Mouse (Mus musculus): ENCODE results near the gene Ak2.

Gene Ak2

GRCm38 (mm10) chr4:128991500-128992008 lies at the start of gene Ak2:
Ak2 (plus strand) TSS chr4:128991958.
- no peak for DNase-seq (ENCODE audit: low spot score)

DNA sequence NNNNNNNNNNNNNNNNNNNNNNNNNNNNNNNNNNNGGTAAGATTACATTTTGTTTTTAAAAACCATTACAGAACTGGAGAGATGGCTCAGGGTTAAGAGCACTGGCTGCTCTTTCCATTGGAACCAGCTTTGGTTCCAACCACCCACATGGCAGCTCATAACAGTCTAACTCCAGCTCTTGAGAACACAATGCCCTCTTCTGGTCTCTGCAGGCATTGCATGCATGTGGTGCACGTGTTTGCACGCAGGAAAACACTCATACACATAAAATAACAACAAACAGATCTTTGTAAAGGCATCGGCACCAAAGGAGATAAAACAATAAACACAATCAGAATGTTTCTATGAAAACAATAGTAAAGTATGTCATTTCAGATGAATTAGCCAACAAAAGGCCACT lies 49.4 kb upstream of the Ak2 start:
- DNase-seq (ENCODE audit: low spot score) = no peak

DNA sequence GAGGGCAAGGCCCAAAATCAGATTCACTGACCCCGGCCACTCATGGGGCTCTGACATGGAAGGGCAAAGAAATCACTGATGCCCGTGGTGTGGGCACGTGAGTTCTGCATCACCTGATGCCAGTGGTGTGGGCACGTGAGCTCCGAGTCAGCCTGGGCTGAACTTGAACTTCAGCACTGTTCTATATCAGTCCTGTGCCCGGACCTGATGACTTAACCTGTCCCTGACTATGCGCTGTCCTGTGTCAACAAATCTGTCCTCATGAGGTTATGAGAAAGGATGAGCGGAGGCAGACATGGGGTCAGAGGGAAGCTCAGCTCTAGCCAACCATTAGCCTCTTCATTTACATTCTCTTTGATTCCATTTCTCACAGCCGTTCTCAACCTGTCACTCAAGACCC lies 45.0 kb upstream of the Ak2 start:
- no peak for DNase-seq (ENCODE audit: low spot score)

DNA sequence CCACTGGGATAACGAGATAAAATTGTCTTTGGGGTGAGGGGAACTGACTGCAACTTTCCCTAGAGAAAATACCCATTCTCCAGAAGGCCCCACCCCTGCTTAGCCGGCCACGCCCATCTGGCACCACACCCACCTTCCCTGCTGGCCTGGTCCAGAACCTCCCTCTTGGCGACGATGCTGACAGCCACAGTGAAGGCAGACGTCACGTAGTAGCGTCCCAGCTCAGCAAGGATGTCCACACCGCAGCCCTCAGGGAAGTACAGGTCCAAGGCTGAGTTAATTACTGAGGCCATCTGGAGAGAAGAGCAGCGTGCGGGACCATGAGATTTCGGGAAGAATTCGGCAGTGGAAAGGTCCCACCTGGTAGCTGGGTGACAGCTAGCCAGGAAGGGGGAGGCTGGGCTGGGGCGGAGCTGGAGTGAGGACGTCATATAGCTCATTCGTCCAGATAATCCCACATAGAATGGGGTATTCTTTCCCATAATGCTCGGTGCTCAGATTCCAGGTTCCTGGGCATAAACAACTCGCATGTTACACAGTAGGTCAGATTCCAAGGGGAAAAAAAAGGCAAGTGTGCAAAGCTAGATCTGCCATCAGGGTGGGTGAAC lies 44.3 kb upstream of the Ak2 start:
- no peak for DNase-seq (ENCODE audit: low spot score)

GRCm38 (mm10) chr4:128948137-128948674 lies 43.6 kb upstream of the Ak2 start:
- peak; percentile 29 for DNase-seq (ENCODE audit: low spot score)

- DNase-seq (ENCODE audit: low spot score) = no peak
Measured at GRCm38 (mm10) chr4:128949470-128950005, 42.2 kb upstream of the Ak2 start.

DNA sequence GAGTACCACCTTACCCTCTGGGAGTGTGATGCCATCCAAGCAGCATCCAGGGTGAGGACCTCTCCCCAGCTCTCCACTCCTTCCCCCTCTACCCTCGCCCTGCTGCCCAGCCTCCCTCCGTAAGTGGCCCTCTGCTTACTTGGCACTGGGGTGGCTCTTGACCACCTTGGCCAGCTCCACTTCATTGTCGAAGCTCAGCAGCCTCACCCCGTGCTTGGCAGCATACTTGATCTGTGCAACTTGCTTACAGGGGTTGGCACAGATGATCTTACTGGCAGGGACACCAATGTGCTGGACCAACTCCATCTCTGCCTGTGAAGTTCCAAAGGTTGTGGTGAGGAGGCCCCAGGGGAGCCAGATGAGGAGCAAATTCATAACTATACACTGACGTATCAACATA lies 41.3 kb upstream of the Ak2 start:
- DNase-seq (ENCODE audit: low spot score) = no peak

GRCm38 (mm10) chr4:128953851-128954250 lies 37.9 kb upstream of the Ak2 start:
- DNase-seq (ENCODE audit: low spot score) = no peak

GRCm38 (mm10) chr4:128957155-128957911 lies 34.4 kb upstream of the Ak2 start:
- DNase-seq (ENCODE audit: low spot score) = peak; percentile 20

- no peak for DNase-seq (ENCODE audit: low spot score)
Measured at GRCm38 (mm10) chr4:128958156-128958555, 33.6 kb upstream of the Ak2 start.

DNA sequence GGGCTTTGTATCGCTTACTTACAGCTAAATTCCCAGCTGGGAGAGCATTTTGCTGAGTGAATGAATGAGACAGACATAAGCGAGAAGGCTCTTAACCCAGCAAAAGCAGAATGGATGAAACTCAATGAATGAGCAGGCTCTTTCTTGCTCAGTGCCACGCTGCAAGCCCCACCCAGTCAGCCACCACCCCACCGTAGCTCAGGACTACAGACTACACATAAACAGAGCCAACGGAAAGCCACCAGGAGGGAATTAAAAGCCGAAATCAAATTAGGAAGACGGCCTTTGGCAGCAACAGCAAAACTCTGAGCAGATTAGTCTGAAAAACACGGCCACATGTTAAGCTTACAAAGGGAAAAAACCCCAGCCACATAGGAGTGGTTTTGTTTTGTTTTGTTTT lies 32.9 kb upstream of the Ak2 start:
- DNase-seq (ENCODE audit: low spot score) = no peak

GRCm38 (mm10) chr4:128959676-128960075 lies 32.1 kb upstream of the Ak2 start:
- no peak for DNase-seq (ENCODE audit: low spot score)

GRCm38 (mm10) chr4:128961301-128962028 lies 30.3 kb upstream of the Ak2 start:
- no peak for DNase-seq (ENCODE audit: low spot score)

- peak; percentile 89 for DNase-seq (ENCODE audit: low spot score)
Measured at GRCm38 (mm10) chr4:128962029-128962925, 29.5 kb upstream of the Ak2 start, which contains the start of gene Azin2. Azin2 (minus strand) TSS chr4:128962442.

GRCm38 (mm10) chr4:128962926-128963290 lies 28.9 kb upstream of the Ak2 start:
- DNase-seq (ENCODE audit: low spot score) = no peak

DNA sequence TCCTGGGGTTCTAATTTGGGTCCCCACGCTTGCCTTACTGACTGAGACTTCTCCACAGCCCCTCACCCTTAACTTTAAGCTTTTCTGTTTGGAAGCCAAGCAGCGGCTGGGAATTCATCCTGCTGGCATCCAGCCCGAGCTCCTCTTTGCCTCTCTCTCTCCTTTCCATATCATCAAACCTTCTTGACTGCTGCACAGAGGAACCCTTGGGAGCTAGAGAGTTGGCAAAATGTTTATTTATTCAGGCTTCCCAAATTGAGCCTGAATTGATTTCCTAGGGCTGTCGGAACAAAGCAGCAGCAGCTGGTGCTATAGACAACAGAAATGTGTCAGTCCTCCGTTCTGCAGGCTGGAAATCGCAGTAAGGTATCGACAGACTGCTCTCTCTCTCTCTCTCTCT lies 25.0 kb upstream of the Ak2 start:
- no peak for DNase-seq (ENCODE audit: low spot score)

GRCm38 (mm10) chr4:128969081-128969480 lies 22.7 kb upstream of the Ak2 start:
- DNase-seq (ENCODE audit: low spot score) = no peak

DNA sequence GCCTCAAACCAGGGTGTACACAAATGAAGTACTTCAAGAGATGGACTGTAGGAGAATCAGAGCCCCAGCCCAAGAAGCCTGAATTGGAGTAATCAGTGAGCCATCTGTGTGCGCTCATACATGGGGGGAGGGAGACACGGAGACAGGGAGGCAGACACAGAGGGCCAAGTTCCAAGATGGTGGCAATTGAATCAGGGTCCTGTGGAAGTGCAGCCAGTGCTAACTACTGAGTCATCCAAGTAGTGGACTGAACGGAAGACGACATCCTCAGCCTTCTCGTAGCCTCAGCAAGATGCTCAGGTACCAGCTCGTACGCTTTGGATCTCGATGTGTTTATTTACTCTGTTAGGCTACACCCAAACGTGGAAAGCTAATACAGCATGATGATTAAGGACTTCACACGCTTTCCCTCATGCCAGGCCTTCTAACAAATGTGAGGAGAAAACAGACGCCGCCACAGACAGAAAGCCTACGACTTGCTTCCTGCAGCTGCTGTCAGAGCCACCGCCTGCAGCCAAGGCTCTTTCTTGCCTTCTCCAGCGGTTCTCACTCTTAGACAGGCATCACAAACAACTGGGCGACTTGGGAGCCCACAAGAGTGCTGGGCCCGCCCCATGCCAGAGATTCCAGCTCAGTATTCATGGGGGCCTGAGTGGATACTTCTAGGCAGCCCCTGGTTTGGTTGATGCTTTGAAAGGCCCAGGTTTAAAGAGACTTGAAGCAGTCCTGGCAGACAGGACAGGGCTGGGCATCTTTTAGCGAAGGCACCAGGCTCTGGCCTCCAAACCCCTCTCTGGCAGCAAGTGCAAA lies 21.9 kb upstream of the Ak2 start:
- no peak for DNase-seq (ENCODE audit: low spot score)

- DNase-seq (ENCODE audit: low spot score) = no peak
Measured at GRCm38 (mm10) chr4:128970417-128970807, 21.3 kb upstream of the Ak2 start.

DNA sequence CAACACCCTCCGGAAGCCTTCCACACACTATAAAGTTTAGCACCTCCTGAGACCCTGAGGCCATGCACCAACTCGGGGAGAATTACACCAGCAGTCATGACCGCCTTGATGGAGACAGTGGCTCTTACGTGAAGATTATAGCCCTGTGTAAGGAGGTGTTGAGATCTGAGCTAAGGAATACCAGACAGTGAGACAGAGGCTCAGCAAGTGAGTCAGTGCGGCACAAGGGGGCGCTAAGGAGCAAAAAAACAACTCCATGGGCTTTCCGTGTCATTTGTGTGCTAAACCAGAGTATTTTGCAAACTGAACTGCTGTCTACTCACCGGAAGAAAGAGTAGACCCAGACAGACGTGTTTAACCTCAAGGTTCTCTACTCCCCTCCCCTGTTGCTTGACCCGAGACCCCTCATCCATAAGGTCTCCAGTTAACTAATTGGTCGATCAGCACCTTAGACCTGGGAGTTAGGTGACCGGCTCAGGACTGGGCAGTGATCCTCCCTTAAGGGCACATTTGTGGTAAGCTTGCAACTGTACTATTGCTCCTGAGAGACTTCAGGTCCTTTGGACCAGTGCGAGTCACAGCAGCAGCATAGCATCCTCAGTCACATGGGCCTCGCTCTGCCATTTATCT lies 20.6 kb upstream of the Ak2 start:
- DNase-seq (ENCODE audit: low spot score) = peak; percentile 68
